Mouse (Mus musculus): ENCODE data around the gene Prox1.
A peak's percentile ranks its signal among the peaks of the same experiment; 100 is the strongest.

Gene Prox1

DNA sequence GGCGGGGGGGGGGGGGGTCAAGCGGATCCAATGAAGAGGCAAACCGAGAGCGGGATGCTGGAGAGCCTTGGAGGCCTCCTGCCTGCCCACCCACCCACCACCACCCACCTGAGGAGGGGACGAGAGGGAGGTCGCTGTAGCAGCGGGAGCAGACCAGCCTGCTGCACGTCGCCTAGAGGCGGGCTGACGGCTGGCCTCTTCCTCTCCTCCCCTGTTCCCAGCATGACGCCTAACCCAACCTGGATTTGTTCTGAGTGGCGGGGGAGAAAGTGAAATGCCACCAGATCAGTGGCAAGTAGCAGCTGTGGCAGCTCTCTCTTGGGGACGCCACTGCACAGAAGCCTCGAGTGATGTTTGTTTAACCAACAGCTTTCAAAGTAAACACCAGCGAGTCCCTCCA is 3.1 kb upstream of the Prox1 start:
- DNase-seq (ENCODE audit: low spot score): peak; percentile 68

DNA sequence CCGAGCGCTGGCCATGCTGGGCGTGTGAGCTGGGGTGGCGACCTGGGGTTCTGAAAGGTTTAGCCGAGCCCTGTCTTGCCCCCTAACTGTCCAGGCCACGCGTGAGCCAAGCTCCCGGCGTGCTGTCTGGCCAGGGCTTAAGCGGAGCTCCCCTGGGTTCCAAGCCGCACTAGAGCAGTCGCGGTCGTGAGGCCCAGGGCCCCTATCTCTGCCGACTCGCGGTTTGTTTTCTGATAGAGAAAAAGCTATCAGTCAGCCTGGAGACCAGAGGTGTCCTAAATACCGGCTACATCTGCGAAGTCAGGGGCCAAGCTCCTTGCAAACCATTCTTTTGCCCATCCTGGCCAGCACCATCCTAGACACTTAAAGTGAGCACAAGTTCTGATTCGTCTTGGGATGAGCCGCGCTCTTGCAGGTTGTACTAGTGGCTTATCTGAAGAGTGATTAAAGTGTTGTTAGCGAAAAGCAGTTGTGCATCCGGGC is 2.5 kb upstream of the Prox1 start:
- DNase-seq (ENCODE audit: low spot score): peak; percentile 57

DNA sequence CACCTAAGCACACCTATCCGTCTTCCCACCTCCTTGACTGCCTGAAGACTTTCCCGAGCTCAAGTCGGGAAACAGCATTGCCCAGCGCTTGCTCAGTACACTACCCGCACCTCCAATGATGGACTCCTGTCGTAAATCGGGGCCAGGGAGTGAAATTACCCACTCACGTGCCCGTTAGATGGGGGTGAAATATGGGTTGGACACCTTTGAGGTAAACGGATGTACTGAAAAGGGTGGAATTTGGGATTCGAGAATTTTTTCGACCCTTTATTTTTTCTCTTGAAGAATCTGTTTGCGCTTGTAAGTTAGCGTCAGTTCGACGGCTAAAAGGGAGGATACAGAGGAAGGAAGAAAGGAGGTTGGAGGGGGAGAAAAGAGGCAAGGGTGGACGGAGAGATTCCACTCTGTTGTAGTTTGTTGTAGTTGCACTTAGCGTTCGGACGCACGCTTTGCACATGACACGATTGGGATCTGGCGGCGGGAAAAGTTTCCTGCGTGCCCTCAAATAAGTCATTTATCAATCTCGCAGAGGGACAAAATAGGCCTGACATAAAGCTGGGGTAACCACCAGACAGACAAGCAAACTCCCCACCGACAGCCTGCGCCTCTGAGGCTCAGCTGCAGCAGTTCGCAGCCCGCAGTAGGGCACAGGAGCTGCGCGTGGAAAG is 1.9 kb upstream of the Prox1 start:
- DNase-seq (ENCODE audit: low spot score): no peak

DNA sequence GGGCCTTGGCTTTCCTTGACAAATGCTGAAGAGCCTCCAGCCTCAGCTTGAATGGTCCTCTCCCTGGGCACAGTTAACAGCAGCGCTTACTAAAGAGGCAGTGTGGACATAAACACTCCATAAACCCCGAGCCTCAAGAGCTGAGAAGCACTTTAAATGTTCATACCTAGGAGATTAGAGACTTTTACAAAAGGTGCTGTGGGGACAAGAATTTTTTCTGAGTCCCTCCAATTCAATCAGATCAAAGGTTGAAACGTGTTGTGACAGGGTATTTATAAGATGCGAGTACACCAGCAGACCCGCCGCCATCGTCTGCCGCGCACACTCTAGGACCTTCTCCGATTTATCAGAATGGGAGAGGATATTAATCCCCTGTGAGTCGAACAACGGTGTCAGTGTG is 1.2 kb upstream of the Prox1 start:
- no peak for DNase-seq (ENCODE audit: low spot score)

DNA sequence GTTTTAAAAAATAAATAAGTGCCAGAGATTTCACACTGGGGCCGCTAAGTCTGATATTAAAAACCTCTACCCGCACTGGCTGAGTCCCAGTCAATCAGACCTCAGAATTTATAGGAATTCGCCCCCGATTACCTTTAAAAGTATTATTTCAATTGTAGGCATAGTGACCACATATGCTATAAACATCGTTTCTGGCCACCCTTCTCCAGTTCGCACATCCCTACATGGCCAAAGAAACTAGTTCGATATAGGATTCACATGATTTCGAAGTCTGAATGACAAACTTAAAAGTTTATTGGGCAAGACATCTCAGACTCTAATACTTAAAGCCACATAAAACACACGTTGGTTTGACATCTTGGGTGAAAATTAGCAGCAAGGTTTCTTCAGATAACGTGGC is 827 bp upstream of the Prox1 start:
- DNase-seq (ENCODE audit: low spot score): no peak

DNA sequence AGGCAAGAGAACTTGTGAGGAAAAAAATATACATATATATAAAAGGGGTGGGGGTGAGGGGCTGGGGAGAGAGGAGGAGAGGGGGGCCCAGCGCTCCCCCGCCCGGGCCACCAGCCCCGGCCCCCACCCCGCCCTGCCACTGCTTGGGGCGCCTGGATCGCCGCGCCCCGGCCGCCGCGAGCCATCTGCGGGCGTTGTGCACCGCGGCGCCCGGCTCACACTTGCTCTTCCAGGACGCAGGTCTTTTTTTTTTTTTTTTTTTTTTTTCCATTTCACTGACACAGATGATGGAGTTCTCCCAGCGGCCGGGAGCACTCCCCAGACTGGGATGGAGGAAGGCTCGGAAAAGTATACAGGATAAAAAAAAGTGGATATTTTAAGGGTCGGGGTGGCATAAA is 304 bp upstream of the Prox1 start:
- no peak for DNase-seq (ENCODE audit: low spot score)

DNA sequence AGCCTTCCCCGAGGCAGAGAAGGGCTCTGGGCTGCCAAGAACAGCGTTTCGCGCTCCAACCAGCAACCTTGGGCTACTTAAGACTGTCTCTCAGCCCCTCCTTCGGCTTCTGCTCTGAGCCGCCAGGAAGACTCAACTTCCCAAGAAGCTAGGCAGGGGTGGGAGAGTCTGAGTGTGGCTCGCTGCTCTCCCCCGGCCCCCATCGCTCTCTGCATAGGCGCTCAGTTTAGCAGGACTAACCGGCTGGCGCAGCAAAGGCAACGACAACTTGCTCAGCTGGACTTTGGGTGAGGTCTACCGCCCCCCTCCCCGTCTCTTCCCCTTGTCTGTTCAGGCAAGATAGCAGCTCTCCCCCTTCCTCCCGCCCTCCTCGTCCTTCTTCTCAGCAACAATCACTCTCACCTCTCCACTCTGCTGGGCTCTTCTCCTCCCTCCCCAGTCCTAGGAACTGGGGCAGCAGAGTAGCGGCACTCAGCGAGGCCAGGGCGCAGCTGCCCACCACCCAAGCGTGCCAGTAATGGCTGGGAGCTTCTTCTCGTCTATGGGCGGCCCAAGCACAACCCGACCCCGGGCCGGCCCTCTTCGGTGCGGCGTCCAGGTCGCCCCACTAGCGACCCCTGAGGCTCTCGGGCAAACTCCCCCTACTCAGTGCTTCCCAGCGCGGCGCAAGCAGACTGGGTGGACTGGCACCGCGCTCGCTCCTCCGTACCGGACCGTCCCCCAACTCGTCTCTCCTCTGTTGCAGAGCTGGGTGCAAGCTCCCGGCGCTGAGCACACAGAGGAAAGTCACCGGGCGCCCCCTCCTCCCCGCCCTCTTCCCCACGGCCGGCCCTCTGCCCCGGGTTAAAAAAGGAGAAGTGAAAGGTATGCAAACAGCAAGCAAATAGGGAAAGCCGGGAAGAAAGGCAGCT is 1.5 kb downstream of the Prox1 start:
- DNase-seq (ENCODE audit: low spot score): peak; percentile 75

DNA sequence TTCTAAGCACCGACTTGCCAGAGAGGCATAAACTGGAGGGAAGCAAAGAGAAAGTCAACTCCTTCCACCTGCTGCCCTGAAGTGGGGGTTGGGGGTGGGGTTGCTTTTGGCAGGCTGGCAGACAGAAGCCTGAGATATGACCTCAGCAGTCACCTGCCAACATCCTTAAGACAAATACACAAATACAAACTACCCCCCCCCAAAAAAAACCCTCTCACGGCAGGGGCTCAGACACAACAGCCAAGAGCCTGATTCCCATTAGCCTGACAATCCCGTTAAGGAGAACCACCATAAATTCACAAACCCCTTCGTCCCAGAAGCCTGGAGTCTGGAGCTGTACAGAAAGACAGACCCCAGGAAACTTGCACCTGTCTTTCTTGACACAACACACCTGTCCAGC is 2.4 kb downstream of the Prox1 start:
- no peak for DNase-seq (ENCODE audit: low spot score)

DNA sequence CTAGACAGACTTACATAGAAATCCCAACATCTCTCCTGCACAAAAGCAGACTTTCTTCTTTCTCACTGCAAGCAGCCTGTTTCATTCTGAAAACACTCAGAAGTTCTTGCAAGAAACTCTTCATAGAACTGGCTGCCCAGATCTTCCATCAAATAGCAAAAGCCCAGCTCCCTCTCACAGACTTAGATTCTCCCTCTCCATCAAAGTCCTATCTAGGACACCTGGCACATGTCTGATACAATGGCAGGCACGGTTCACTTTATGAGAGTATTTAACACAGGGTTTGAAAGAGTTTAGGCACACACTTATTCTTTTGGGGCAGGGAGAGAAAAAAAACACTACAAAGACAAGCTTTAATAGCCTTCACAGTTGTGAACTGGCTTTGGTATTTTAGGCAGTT is 2.9 kb downstream of the Prox1 start:
- DNase-seq (ENCODE audit: low spot score): no peak

DNA sequence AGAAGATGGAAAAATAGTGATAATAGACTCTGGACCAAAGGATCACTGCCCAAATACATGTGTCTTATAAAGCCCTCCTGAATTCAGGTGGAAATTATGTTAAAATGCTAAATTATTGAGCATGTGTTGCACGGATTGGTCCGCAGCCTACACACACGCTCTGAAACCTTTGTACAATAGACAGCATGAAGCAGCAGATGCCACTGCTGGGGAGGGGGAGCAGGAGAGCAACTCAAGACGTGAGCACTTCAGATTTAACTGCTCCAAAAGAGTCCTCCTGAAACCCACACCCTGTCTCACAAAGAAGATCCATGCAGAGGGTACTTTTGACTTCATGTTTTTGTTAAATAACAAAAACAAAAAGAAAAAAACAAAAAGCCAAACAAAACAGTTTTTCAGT is 5.0 kb downstream of the Prox1 start:
- DNase-seq (ENCODE audit: low spot score): no peak

DNA sequence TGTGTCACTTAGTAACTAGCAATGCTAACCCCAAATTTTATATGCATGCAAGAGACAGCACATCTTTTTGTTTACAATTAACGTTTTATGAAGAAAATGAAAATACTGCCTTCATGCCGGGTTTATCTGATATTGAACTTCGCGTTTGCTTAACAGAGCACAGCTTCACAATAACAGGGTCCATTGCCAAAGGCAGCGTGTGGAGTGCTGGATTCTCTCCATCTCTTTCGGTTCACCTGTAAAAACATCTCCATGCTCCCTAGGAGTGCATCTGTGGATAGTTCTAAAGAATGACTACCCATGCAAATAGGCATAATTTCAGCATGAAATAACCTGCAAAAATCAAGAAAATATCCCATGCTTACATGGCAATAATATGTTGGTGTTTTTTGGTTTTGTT is 7.0 kb downstream of the Prox1 start:
- no peak for DNase-seq (ENCODE audit: low spot score)

DNA sequence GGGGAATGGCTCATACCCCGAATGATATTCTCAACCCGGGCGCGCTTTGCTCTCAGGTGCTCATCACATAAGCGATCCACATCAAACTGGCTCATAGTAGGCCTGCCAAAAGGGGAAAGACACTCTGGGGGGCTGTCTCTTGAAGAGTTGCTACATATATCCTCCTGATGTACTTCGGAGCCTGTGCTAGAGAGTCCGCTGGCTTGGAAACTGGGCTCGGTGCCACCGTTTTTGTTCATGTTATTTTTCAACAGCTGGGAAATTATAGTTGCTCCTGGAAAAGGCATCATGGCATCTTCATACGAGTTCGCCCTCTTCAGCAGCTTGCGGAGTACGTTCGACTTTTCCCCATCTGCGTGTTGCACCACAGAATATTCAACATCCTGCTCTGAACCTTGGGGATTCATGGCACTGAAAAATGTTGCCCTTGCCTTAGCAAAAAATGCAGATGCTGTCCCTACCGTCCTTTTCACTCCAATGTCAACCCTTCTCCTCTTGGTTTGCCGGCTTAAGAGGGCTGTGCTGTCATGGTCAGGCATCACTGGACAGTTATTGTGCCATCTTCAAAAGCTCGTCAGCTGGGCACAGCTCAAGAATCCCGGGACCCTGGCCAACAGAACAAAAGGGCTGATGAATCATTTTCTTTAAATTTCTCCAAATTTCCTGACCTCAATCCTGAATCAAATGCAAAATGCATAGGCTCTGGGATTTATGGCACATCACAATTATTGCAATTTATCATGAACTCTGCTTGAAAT is 8.6 kb downstream of the Prox1 start:
- DNase-seq (ENCODE audit: low spot score): no peak

DNA sequence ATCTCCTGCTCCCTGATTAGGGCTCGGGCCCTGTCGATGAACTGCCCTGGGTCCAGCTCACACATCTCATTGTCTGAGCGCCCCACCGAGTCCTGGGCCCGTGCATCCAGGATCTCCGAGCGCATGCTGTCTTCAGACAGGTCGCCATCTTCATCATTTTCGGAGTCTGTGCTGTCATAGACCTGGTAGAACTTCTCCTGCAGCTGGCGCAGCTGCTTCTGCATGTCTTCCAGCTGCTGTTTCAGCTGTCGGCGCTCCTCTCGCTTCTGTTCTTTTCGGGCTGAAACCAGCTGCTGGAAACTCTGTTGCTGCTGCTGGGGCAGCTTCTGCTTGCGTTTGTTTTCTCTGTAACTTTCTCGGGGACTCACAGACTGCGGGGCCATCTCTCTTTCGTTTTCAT is 9.2 kb downstream of the Prox1 start:
- DNase-seq (ENCODE audit: low spot score): no peak

DNA sequence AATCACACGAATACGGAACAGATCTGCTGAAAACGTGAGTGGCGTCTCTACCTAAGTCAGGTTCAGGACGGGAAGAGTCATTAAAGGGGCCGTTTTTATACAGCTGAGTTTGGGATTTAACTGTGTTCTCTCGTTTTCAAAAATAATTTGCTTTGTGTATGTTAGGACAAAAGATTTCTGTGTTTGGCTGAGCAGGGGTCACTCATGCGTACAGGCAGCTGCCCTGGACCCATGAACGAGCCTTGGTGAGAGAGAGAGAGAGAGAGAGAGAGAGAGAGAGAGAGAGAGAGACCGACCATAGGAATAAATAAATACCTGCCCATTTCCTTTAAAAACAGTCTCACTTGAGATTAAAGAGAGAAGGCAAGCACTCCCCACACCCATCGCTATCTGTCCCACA is 11.1 kb downstream of the Prox1 start:
- DNase-seq (ENCODE audit: low spot score): peak; percentile 79

DNA sequence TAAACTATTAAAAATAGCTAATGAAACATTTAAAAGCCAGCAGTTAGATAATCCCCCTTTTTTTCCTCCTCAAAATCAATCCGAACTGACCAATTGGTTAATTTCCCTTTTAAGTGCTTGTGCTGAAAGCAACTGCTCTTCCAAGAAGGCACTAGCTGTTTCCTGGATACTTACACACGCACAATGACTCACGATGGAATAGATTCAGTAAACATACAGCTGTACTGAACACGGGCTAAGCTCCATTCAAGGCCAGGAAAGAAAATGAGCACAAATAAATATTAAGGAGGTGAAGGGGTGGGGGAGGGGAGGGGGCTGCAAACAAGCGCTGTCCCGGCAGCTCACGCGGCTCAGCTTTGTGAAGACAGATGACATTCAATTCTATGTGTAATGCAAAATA is 14.8 kb downstream of the Prox1 start:
- no peak for DNase-seq (ENCODE audit: low spot score)

DNA sequence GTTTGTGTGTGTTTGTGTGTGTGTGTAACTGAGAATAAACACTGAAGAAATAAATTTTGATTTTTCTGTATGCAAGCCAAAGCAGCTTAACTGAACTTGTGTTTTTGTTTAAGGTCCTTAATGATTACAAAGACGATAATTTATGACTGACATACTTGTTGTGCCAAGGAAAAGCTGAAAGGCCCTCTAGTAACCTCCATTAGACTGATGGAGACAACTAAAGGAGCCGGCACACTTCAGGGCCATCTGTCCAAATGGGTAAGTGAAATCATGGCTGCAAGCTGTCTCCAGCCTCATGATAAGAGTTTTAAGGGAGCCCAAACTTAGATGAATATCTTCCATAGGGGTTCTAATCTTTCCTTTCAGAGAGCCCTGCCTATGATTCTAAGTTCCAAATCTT is 15.5 kb downstream of the Prox1 start:
- DNase-seq (ENCODE audit: low spot score): no peak

DNA sequence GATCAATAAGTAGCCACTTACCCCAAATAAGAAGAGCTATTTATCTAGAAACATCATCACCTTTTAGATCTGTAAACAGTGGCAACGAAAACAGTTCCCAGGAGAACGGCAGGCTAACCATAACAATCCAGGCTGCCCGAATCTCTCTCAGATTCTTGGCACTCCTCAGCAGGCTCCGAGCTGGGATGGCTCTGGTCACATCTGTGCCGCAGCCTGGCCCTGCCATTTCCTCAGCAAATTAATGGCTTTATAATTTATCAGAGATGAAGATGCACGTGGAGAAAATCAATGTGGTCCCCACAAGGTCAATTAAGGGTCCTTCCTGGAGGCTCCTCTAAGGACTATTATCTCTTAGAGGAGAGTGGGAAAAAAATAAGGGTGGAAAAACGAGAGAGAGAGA is 16.2 kb downstream of the Prox1 start:
- no peak for DNase-seq (ENCODE audit: low spot score)

DNA sequence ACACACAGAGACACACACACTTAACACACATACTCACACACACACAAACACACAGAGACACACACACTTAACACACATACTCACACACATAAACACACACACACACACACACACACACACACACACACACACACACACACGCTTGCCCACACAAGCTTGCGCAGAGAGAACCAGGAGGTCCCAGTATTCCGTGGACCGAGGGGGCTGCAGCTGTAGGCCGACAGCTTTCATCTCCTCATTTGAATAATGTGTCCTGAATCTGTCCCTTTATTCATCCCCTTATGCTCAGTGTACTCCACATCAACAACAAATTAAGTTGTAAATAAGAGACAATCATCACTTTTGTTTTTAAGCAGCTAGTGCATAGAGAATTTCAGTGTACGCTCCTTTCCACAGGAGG is 17.9 kb downstream of the Prox1 start:
- no peak for DNase-seq (ENCODE audit: low spot score)

DNA sequence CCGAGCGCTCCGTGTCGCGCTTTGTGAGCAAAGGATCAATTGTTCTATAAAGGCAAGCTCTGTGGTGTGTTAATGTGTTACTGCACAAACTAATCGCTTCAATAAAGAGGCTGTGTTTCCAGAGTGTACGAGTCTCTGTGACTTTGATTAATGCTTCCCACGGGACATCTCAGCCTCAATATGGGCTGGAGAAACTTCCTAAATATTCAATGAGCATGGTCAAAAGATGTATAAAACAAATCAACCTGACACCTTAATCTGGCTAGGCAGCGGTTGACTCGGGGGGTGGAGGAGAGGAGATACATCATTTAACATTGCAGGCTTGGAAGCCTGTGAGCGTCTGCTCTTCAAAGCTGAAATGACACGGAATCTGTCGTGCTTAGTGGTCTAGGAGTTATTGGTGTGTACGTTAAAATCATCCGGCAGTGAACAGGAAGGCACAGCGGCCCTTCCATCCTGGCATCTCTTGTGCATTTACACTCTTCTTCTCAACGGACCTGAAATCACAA is 21.2 kb downstream of the Prox1 start:
- DNase-seq (ENCODE audit: low spot score): no peak

DNA sequence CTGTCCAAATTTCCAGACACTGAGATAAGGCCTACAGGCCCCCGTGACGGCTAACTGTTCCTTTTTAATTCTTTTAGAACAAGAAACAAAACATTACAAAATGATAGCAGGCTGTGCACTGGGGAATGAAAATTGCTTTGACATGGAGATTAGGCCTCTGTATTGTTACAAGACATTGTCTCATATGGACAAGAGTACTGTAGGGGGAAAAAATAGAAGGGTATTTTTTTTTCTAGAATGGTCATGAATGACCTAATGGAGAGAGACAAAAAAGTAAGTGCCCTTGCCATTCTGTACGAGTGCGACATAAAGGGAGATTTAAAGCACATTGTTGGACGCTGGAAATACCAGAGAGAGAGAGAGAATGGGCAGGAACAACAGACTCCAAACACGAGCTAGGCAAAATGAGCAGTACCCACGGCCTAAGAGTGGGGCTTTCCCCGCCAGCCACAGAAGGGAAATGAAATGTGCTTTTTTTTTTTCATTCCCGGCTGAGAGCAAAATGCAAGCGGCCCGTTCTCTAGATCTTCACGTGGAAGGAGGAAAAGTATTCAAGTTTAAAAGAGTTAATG is 21.8 kb downstream of the Prox1 start:
- peak; percentile 72 for DNase-seq (ENCODE audit: low spot score)

DNA sequence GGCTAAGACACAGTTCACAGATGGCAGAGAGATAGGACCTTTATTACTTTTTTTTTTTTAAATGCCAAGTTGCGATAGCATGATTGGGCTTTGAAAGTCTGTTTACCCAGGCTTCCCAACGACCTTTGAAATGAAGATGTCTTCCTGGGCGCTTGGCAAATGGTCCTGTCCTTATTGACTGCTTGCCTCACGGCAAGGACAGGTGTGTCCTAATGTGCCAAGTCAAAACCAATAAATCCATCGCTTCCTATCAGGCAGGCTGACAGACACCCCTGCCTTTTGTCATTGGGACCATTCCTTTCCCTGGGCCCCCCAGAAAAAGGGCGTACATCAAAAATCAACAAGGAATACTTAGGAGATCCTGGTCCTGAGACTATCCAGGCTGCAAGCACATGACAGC is 22.7 kb downstream of the Prox1 start:
- no peak for DNase-seq (ENCODE audit: low spot score)

DNA sequence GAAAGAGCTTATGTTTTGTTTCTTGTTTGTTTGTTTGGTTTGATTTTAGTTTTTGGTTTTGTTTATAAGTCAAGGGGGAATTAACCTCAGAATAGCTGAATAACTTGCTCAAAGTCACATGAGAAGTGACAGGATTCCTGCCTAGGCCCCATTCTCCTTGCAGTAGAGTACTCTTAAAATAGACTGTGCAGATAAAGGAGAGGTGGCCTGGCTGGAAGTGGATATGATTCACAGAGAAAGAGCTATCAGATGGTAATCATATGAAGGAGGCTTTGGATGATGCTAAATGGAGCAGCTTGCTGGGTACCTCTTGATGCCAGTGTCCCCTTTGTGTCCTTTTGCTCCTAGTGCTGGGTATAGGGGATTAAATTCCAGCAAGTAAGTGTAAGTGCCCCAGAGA is 26.1 kb downstream of the Prox1 start:
- no peak for DNase-seq (ENCODE audit: low spot score)
